Mouse (Mus musculus) bone marrow, adult 2 months (tissue): ENCODE results near the gene Eloa. TPM values are rescaled to one million over a fixed set of nuclear protein-coding genes. Genes with fewer than 3 reads are reported as not detected.

Experiments used
- H3K27ac ChIP-seq: fragments of 200-500 bp; 2 replicates; pipeline ENCODE4 v1.5.1; 2012; ENCODE audit warnings: low read depth, mild to moderate bottlenecking, control low read depth, inconsistent platforms, low read length; ENCODE audit not compliant: control insufficient read depth, poor library complexity, insufficient read depth
- H3K4me1 ChIP-seq: fragments of 200-500 bp; 2 replicates; pipeline ENCODE4 v1.6.1; 2011; ENCODE audit warnings: low read length; ENCODE audit not compliant: control insufficient read depth, insufficient read depth
- H3K4me3 ChIP-seq: fragments of 200-500 bp; replicated peaks from 2 replicates; pipeline ENCODE3; 2011; ENCODE audit warnings: mild to moderate bottlenecking, low read depth, low read length, control low read depth; ENCODE audit not compliant: control insufficient read depth
- CTCF ChIP-seq: fragments of 200-500 bp; IDR thresholded peaks from 2 replicates; pipeline ENCODE4 v1.5.1; 2011; ENCODE audit warnings: low read length, control low read depth; ENCODE audit not compliant: control insufficient read depth, insufficient read depth
- POLR2A ChIP-seq: fragments of 200-500 bp; IDR thresholded peaks from 2 replicates; pipeline ENCODE4 v1.6.1; 2011; ENCODE audit warnings: low read depth, mild to moderate bottlenecking, control low read depth, low read length, borderline replicate concordance; ENCODE audit not compliant: control insufficient read depth
- WGBS: fragments of 180-500 bp; shearing (Covaris S2); methylation state at CpG from one replicate; pipeline ENCODE4 v1.1.7; 2018; 5-methylcytosine and 5-hydroxymethylcytosine counted together
- polyA plus RNA-seq: library from polyadenylated mRNA; stranded (reverse); fragments of >200 nt; gene quantifications from 2 replicates; pipeline ENCODE4 v1.2.4, GENCODE M21; 2011; ENCODE audit warnings: low replicate concordance; ENCODE audit not compliant: missing spikeins, insufficient read depth, insufficient read length

The Eloa gene
- polyA plus RNA-seq, 1 experiment, result 22.9 TPM

- Histone ChIP-seq H3K4me3 (no peak overlapping the region), H3K27ac (no peak overlapping the region), H3K4me1 (peaks cover 5% of the 10 kb centered on the region)
- WGBS, result 90% methylated on average over 1 of the region's 1 CpGs
- no peak for TF ChIP-seq POLR2A
- no peak for TF ChIP-seq CTCF
These were observed 3.8 kb upstream of the Eloa start for GRCm38 (mm10) chr4:136025350-136025749.

- H3K27ac ChIP-seq, result no peak overlapping the region
- no peak overlapping the region for H3K4me3 ChIP-seq
- 97% methylated on average over 9 of the region's 9 CpGs for WGBS
- TF ChIP-seq POLR2A (no peak), CTCF (no peak)
- no peaks in the 10 kb centered on the region; the same call in 1 of the 2 replicates for H3K4me1 ChIP-seq
These were observed 1.4 kb upstream of the Eloa start for GRCm38 (mm10) chr4:136022924-136023323.

GRCm38 (mm10) chr4:136020743-136021548 is 617 bp downstream of the Eloa start:
- under 1% methylated on average over 51 of the region's 62 CpGs for WGBS
- H3K4me1 ChIP-seq, result peaks cover 1% of the 10 kb centered on the region
- peak overlapping the region; percentile 95 for H3K27ac ChIP-seq
- TF ChIP-seq CTCF (no peak), POLR2A (no peak)
- H3K4me3 ChIP-seq, result peak overlapping the region; percentile 99

GRCm38 (mm10) chr4:136016059-136016602 is 5.4 kb downstream of the Eloa start:
- TF ChIP-seq POLR2A (no peak), CTCF (no peak)
- peaks cover 1% of the 10 kb centered on the region for H3K4me1 ChIP-seq
- 71% methylated on average over 3 of the region's 3 CpGs for WGBS
- no peak overlapping the region for H3K4me3 ChIP-seq
- H3K27ac ChIP-seq, result no peak overlapping the region

- TF ChIP-seq POLR2A (no peak), CTCF (no peak)
- 93% methylated on average over 4 of the region's 4 CpGs for WGBS
These were observed 11.0 kb downstream of the Eloa start for GRCm38 (mm10) chr4:136010586-136010985.

GRCm38 (mm10) chr4:136008782-136009447 is 12.6 kb downstream of the Eloa start:
- no peak for TF ChIP-seq POLR2A
- Histone ChIP-seq H3K4me1 (no peaks in the 10 kb centered on the region), H3K27ac (no peak overlapping the region), H3K4me3 (no peak overlapping the region)
- 96% methylated on average over 8 of the region's 8 CpGs for WGBS

More at GRCm38 (mm10) chr4:136010586-136010985, 11.0 kb downstream of the Eloa start:
- H3K27ac ChIP-seq, result no peak overlapping the region
- H3K4me3 ChIP-seq, result no peak overlapping the region
- no peaks in the 10 kb centered on the region for H3K4me1 ChIP-seq

GRCm38 (mm10) chr4:136006821-136007220 is 14.7 kb downstream of the Eloa start:
- Histone ChIP-seq H3K4me3 (no peak overlapping the region), H3K27ac (no peak overlapping the region), H3K4me1 (no peaks in the 10 kb centered on the region)
- TF ChIP-seq CTCF (no peak), POLR2A (no peak)
- WGBS, result 68% methylated on average over 3 of the region's 3 CpGs

- WGBS, result 81% methylated on average over 2 of the region's 2 CpGs
- TF ChIP-seq CTCF (no peak), POLR2A (no peak)
- no peak overlapping the region for H3K27ac ChIP-seq
These were observed 16.6 kb downstream of the Eloa start for GRCm38 (mm10) chr4:136004921-136005320.

More at GRCm38 (mm10) chr4:136004921-136005320, 16.6 kb downstream of the Eloa start:
- H3K4me1 ChIP-seq, result no peaks in the 10 kb centered on the region
- H3K4me3 ChIP-seq, result no peak overlapping the region
